Mouse (Mus musculus) lung, postnatal 25 days (tissue): Measurements from ENCODE around the gene Cd70.
"Not testable (repeated sequence)": the region's sequence is repeated elsewhere in the genome, so short reads cannot be mapped to it uniquely, and the experiment has no call there.

ENCODE experiments used
- DNase-seq: peaks from one replicate; pipeline ENCODE4 v3.0.0; 2022; ENCODE audit warnings: low spot score

Gene Cd70

DNA sequence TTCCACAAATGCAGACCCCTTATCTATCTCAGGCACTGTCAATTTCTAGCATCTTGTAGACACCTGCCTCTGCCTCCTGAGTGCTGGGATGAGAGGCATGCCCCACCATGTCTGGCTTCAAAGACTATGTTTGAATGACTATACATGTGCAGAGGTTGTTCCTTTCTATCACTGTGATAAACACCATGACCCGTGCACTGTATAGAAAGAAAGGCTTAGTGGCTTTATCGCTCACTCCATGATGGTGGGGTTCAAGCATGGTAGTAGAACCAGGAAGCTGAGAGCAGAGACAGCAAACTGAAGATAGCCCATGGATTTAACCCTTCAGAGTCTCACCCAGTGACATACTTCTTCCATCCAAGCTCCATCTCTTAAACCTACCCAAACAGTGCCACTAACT is 14.9 kb downstream of the Cd70 start:
- DNase-seq: no peak

DNA sequence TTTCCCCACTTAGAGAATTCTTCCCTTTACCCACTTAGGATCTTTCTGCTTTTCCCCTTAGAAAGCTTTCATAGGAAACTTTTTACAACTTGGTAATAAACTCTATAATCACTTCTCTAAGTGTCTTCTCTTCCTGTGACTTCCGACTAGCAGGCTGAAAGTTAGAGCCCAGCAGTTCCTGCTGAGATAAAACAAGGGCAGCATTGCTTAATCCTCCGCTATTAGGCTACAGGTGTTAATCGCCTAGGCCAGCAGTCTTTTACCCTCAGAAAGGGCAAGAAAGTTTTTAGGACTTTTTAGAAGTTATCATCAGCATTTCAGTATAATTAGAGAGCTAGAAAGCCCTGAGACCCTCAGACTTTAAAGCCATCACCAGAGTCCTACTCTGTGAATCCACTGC is 15.6 kb downstream of the Cd70 start:
- not testable (repeated sequence) for DNase-seq

DNA sequence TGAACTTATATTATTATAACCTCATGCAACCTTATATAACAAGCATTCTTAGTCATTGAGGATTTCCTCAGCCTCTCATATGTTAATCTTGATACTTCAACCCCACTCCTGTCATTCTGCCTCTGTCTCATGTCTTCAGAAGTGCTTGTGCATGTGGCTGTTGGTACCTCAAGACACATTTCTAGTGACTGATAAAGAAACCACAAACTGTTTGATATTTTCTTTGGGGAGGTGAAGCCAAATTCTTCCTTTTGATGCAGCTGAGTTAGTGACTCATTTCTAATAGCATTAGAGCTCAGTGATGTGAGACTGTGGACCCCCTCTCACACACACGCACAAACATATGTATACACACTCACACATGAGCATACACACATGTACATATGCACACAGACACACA is 17.8 kb downstream of the Cd70 start:
- no peak for DNase-seq

DNA sequence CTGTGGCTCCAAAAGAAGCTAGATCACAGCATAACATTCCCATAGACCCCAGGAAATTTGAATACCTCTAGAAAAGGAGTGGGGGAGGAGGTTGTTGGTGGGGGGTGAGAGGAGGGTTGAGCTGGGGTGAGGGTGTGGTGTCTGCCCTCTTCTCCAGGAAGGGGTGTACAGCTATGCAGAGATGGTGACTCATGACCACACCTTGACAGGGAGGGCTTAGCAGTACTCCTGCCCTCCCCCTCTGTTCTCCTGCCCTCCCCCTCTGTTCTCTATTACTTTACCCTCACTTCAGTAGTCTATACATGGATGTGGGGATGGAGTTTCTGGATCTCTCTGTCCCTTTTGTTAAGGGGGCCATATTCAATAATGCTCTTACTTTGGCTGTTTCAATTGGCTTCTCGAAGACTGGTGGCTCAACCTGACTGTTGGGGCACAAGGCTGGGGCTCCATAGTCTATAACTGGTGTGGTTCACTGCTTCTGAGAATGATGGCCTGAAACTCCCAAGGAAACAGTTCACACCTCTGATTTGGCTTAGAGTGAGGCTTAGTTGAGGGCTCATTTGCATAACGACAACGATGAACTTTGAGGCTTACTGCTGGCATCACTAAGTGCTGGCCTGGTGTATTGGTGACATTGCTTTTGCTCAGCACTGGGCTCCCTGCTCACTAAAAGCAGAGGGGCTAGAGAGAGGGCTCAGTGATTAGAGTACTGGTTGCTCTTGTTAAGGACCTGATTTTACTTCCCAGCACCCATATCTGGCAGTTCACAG is 23.5 kb downstream of the Cd70 start:
- no peak for DNase-seq

DNA sequence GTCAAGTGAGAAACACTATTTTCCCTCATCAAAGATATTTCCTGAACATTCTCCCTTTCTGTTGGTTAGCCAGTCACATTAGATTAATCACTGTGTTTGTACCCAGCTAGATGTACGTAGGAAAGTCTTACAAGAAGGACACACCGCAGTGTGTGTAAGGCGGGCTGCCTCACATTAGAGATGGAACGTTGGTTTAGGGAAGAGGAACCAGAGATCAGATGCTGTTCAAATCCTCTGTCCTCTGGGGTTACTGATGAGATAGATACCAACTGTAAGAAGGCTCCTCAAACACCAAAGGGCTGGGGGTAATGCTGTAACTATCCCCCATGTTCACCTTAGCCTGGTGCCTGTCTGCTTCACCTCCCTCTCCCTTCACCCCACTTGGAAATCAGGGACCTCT is 24.8 kb downstream of the Cd70 start:
- DNase-seq: no peak

DNA sequence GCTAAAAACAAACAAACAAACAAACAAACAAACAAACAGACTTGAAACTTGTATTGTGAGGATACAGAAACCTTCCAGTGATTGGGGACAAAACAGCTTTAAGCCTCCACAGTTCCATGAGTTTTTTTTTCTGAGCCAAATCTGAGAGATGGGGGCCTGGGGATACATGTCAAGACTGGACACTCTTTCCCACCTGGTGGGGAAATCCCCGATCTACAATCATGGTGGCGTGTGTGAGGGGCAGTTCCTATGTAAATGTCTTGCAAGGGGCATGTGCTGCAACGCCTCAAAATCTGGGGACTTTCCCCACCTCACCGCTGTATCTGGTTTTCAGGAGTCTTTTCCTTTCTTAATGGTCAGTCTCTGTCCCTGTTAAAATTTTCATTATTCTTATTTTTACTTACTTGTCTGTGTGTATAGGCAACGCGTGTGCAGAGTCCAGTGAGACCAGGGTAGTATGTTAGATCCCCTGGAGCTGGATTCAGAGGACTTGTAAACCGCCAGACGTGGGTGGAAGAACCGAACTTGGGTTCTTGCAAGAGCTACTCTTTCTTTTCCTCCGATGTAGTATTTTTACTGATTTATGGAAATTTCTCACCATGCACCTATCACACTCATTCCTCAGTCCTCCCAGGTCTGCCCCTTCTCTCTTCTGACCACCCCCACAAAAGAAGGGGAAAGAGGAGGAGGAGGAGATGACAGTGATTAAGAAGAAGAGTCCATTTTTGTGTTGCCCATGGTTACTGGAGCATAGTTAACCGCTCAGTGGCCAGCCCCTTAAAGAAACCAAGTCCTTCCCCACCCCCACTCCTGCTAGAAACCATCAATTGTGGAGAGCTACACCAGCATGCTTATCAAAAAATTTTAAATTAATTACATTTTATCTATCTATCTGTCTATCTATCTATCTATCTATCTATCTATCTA is 26.1 kb downstream of the Cd70 start:
- no peak for DNase-seq

DNA sequence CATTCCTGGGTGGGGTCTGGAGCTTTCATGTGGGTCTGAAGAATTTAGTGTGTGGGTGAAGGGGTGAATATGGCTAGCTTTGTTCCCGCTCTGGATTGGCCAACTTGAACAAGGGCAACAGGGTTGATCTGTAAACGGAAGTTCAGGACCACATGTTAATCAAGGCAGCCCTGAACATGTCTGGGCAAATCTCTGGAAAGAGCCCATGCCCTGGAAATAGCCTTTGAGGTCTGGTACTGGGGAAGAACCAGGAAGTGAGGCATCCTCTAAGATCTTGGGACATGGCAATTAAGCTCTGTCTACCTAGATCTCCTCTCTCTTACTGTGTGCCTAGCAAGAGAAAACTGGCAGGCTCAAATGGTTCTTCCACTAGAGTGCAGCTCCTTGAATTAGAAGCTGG is 27.7 kb downstream of the Cd70 start:
- DNase-seq: no peak

DNA sequence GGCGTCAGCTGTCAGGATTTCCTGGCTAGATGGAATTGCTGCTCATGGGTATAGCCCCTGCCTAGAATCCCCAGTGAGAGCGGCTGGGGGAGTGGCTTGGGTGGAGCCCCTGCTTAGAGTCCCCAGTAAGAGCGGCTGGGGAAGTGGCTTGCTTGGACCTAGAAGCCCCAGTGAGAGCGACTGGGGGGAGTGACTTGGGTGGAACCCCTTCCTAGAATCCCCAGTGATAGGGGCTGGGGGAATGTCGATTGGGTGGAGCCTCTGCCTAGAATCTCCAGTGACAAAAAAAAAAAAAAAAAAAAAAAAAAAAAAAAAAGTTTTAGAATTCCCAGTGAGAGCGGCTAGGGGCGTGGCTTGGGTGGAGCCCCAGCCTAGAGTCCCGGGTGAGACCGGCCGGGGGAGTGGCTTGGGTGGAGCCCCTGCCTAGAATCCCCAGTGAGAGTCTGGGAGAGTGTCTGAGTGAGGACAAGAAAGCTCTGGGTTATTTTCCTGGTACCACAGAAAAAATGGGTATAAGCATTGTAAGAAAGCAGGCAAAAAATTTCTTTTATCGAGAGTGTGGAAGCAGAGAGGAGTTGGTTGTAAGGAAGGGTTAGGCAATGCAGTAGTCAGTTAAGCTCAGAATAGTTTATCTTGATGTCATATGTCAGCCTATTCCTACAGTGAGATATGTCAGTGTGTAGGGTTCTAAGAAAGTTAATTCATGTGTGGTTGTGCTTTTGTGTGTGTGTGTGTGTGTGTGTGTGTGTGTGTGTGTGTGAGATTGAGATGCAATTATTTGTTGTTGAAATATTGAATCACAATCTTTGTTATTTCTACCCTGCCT is 30.8 kb downstream of the Cd70 start:
- no peak for DNase-seq

DNA sequence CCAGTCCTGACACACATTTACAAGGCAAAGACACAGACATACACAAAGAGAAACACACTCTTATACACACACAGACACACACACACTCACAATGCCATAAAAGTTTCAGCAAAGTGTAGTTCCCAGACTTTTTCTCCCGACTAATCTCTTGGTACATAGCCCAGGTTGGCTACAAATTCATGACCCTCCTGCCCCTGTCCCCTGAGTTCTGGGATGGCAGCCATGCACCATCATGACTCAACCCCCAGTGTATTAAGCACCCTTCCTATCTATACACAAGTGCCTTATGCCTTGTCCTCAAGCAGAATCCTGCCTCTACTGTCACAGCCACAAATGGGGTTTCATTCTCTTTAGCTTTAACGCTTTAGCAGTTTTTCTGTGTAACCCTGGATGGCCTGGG is 32.8 kb downstream of the Cd70 start:
- no peak for DNase-seq

DNA sequence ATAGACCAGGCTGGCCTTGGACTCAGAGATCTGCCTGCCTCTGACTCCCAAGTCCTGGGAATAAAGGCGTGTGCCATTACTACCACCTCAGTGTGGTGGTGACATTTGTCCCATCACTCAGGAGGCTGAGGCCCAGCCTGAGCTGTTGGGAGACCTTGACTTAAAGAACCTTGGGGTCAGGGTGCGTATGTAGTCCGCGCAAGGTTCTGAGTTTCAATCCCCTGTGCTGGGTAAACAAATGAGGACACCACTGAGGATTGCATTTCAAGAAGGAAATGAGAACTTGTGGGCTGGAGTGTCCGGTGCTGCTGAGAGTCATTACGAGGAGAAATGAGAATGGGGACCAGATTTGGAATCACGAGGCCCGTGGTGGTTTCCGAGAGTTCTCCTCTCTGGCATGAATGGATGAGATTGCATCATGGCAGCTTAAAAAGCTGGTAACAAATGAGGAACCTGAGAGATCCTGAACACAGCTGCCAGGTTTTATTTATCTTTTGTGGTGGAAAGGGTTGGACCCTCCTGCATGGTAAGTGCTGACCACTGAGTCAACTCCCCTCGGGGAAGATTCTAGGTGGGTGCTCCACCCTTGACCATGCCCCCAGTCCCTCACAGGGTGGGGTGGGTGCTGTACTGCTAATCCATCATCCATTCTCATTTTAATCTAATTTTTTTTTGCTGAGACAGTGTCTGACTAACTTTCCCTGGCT is 36.7 kb downstream of the Cd70 start:
- DNase-seq: peak; percentile 42

DNA sequence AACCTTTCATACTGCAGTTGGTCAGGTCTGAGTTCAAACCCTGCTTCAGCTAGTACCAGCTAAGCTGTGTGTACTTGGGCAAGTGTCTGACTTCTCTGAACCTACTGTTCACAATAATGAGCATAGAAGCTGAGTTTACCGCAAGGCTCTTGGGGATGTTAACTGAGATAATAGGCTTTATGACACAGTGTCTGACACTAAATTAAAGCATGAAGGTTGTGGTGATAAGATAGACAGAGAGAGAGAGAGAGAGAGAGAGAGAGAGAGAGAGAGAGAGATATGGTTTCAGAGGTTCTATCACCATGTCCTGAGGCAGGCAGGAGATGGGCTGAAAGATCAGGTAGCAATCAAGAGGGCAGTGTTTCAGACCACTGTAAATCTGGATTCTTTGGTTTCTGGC is 39.6 kb downstream of the Cd70 start:
- DNase-seq: no peak

DNA sequence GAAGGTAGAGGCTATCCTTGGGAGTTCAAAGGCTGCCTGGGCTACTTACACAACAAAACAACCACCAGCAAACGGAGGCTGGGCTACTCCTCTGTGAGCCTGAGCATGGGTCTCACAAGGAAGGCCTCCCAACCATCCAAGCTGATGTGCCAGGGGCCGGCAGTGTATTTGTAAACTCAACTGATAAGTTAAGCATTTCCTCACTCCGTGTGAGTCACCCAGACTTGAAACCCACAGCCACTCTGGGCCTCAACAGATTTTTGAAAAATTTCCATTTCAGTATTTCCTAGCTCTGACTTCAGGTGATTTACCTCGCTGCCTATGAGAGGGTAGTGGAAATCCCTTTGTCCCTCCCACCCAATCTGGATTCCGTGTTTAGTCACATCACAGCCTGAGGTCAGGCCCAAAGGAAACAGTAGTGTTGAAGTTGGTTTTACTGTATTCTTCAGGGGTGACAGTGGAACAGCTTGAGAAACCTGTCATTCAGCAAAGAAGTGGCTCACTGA is 40.9 kb downstream of the Cd70 start:
- no peak for DNase-seq

DNA sequence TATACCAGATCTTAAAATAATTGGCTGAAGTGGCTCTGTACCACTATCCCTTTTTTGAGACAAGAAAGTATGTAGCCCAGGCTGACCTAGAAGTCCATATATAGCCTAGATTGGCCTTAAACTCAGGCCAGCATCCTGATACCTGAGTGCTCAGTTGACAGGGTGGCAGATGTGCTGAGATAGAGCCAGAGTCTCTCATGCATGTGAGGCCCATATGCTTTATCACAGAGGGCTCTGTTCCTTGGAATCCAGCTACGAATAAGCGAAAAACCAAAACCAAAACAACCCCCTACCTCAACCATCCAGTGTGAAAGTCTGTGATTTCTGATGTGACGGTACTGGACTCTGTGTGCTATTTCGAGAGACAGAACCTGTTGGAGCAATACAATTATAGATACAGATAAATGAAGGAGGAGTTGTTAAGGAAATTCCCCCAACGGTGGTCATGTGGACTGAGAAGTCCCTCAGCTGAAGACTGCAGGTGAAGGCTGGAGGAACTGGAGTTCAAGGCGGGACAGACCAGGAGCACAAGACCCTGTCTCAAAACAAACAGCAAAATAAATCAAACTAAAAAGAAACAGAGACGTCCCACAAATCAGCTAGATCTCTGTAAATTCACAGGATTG is 41.4 kb downstream of the Cd70 start:
- DNase-seq: no peak

DNA sequence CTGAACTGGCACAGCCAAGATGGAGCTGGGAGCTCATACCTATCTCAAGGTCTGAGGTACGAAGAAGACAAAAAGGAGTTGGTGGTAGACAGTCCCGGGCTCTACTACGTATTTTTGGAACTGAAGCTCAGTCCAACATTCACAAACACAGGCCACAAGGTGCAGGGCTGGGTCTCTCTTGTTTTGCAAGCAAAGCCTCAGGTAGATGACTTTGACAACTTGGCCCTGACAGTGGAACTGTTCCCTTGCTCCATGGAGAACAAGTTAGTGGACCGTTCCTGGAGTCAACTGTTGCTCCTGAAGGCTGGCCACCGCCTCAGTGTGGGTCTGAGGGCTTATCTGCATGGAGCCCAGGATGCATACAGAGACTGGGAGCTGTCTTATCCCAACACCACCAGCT is 42.5 kb downstream of the Cd70 start:
- DNase-seq: no peak

DNA sequence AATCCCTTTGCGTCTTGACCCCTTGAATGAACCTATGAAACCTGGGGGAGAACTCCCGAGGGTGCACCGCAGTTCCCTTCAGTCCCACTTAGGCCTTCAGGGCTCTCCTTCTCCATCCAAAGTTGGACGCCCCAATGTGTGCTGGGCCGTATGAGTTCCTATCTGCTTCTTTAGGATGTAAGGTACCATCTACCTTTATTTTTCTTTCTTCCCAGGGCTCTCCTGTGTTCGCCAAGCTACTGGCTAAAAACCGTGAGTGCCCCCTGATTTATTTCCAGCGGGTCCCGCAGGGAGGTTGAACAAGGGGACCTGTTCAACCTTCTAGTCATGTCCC is 43.6 kb downstream of the Cd70 start:
- DNase-seq: no peak

DNA sequence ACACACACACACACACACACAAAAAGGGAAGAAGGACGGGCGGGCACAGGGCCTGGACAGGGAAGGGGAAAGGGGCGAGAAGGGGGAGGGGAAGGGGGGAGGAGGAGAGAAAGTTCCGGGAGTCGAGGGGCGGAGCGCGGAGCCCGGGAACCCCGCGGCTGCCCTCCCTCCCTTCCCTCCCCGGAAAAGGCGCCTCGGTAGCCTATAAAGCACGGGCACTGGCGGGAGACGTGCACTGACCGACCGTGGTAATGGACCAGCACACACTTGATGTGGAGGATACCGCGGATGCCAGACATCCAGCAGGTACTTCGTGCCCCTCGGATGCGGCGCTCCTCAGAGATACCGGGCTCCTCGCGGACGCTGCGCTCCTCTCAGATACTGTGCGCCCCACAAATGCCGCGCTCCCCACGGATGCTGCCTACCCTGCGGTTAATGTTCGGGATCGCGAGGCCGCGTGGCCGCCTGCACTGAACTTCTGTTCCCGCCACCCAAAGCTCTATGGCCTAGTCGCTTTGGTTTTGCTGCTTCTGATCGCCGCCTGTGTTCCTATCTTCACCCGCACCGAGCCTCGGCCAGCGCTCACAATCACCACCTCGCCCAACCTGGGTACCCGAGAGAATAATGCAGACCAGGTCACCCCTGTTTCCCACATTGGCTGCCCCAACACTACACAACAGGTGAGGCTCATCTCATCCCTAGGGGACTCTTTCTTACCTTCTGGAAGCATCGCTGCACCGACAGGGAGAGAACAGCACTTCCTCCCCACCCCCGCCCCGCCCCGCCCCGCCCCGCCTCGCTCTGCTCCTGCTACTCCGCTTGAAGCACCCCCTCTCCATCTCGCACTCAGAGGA is 44.2 kb downstream of the Cd70 start, which contains the start of gene Tnfsf9:
Gene Tnfsf9, plus strand, starts transcription at position 145 of the 854 bp plus-strand sequence.
- no peak for DNase-seq

DNA sequence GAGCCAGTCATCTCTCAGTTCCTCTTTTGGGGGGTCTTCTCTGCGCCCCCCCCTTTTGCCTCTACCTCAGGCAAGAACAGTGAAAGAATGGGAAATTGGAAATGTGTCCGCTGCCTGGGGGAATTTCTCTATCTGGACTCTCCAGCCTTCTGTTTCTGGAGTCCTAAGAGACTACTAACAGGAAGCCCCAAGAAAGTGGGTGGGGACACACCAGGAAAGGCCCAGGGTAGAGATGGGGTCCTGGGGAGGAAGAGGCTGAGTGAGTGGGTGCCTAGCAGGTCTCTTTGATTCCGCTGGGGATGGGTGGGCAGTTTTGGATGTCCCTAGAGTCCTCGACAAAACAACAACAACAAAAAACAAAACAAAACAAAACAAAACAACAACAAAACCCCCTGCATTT is 45.1 kb downstream of the Cd70 start:
- DNase-seq: no peak

DNA sequence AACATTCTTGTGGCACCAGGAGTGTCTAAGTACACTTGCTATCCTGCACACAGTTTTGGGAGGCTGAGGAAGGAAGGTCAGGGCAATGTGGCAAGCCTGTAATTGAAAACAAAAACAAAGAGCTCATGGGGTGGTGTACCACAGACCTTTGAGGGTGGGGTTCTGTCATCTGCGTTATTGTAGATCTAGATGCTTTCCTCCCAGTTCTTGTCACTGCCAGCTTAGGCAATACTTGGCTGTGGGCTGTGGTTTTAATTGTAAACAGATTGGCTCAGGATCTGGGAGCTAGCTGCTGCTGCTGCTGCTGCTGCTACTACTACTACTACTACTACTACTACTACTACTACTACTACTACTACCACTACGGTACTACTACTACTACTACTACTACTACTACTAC is 47.3 kb downstream of the Cd70 start:
- DNase-seq: no peak

DNA sequence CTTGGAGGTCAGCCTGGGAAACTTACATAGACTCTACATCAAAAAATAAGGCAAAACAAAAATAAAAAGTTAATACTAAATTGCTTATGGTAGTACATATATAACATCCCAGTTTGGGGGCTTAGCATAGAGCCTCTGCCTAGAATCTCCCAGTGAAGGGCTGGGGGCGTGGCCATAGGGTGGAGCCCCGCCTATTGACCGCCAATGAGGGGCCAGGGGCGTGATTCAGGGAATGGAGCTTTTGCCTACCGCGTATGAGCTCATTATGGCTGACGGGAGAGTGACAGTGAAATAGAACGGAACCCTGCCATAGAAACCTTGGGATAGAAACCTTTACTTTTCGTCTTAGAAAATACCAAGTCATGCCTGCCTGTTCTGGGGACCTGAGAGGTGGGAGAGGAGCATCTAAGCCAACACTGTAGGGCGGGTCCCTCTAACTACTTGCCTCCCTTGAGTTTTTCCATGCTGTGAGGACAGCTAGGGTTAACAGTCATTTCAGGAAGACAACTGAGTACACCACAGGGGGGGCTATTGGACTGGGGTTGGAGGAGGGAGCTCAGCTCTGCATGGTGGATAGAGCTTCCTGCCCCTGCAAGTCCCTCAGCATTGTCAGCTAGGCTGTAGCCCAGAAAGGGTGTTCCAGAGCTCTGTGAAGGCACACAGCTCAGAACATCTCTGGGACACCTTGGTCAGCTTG is 49.8 kb downstream of the Cd70 start:
- DNase-seq: no peak

DNA sequence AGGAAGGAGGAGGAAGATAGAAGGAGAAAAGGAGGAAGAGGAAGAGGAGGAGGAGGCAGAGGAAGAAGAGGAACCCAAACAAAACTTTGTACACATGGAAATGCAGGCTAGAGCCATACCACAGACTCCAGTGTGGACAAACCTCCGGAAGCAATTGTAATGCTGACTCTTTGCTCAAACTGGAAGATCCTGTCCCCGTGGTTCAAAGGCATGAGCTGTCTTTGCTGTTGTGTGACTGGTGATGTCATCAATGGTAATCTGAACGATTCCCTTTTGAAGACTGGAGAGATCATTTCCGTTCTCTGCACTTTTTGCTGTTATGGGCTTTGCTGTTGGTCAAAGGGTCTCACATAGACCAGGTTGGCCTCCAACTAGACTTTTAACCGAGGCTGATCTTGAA is 51.3 kb downstream of the Cd70 start:
- DNase-seq: no peak
